In the genomic region with DNA sequence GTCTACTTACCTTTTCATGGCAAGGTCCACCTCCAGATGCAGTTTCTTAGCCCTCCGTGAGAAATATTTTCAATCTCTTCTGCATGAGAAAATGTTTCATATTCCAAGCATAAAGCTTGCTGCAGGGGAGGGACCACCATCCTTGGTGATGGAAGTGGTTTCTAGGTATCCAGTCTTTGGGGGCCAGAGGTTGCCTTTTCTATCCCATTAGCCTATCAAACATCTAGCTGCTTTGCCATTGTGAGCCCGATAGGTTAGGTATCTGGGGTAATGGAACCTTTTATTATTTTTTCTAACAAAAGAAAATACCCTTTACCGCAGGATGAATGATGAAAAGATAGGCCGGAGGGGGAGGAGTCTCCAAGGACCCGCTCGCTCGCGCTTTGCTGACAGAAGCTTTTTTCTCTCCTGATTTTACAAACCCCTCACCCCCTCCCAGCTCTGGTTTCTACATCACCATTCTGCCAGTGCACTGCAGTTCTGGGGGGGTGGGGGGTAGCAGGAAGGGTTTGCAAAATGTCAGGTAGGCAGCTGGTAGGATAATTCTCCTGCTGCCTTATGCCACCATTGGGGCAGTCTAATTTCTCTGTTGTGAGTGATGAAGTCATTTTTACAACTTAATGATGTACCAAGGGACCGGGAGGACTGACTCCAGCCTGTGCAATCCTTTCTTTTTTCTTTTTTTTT, we compare ENCODE assay signal across 20 mouse cellular contexts. TPM values are rescaled to one million over a fixed set of nuclear protein-coding genes. Genes with fewer than 3 reads are reported as not detected.
A peak's percentile ranks its signal among the peaks of the same experiment; 100 is the strongest.
DNase-seq lines count a peak whose midpoint lies in the region; ATAC-seq lines count a peak whose summit lies in the region.
"Had no signal": no experiment of that assay in that cellular context is flagged by ENCODE, and none has a peak within 500 bp of the region (broad histone marks: within the 10 kb centered on the region; RNA-seq: fewer than 3 reads in every experiment).

No protein-coding gene starts in this region.

- no peaks in the 10 kb centered on the region for H3K9me3 ChIP-seq in forebrain, embryonic 12.5 days
- H3K9me3 ChIP-seq in hindbrain, embryonic 14.5 days (ENCODE audit: control insufficient read depth, low read length) = no peaks in the 10 kb centered on the region
- H3K9me3 ChIP-seq in neural tube, embryonic 12.5 days = no peaks in the 10 kb centered on the region
- no peaks in the 10 kb centered on the region for H3K9me3 ChIP-seq in heart, embryonic 10.5 days
- H3K9me3 ChIP-seq: limb, embryonic 10.5 days; liver, embryonic 13.5 days had no signal

- H3K27me3 ChIP-seq in forebrain, embryonic 12.5 days = peaks cover 24% of the 10 kb centered on the region
- H3K27me3 ChIP-seq in hindbrain, embryonic 14.5 days (ENCODE audit: control insufficient read depth, insufficient read depth, low read length) = peaks cover 19% of the 10 kb centered on the region; the same call in 1 of the 2 replicates
- H3K27me3 ChIP-seq in neural tube, embryonic 12.5 days (replicated peaks) = peaks cover 19% of the 10 kb centered on the region
- H3K27me3 ChIP-seq in heart, embryonic 10.5 days (ENCODE audit: insufficient read depth, poor library complexity, severe bottlenecking) = peaks cover 40% of the 10 kb centered on the region

- peak overlapping the region; percentile 38 for H3K4me2 ChIP-seq in forebrain, embryonic 12.5 days
- peak overlapping the region; percentile 50 for H3K4me2 ChIP-seq in hindbrain, embryonic 14.5 days (replicated peaks)
- peak overlapping the region; percentile 32 for H3K4me2 ChIP-seq in neural tube, embryonic 12.5 days (replicated peaks)
- H3K4me2 ChIP-seq: heart, embryonic 11.5 days; liver, embryonic 13.5 days had no signal

- H3K9ac ChIP-seq in forebrain, embryonic 12.5 days = no peak overlapping the region
- peak overlapping the region; percentile 64 for H3K9ac ChIP-seq in hindbrain, embryonic 14.5 days
- H3K9ac ChIP-seq in neural tube, embryonic 12.5 days = peak overlapping the region; percentile 33; the same call in 1 of the 2 replicates
- H3K9ac ChIP-seq: liver, embryonic 13.5 days had no signal

- H3K4me1 ChIP-seq in forebrain, embryonic 12.5 days = peaks cover 9% of the 10 kb centered on the region
- H3K4me1 ChIP-seq in hindbrain, embryonic 14.5 days (replicated peaks; ENCODE audit: control insufficient read depth, insufficient read depth, low read length) = peaks cover 7% of the 10 kb centered on the region; the same call in 1 of the 2 replicates
- no peaks in the 10 kb centered on the region for H3K4me1 ChIP-seq in neural tube, embryonic 12.5 days
- no peaks in the 10 kb centered on the region for H3K4me1 ChIP-seq in heart, embryonic 10.5 days
- H3K4me1 ChIP-seq: limb, embryonic 10.5 days; liver, embryonic 13.5 days had no signal

- WGBS in forebrain, embryonic 12.5 days = 3% methylated on average over 9 of the region's 9 CpGs
- WGBS in hindbrain, embryonic 14.5 days = 5% methylated on average over 9 of the region's 9 CpGs
- 5% methylated on average over 9 of the region's 9 CpGs for WGBS in neural tube, embryonic 12.5 days
- 6% methylated on average over 9 of the region's 9 CpGs for WGBS in heart, embryonic 10.5 days

- peak; percentile 27 for DNase-seq in embryo, embryonic 10.5 days (ENCODE audit: low spot score)
- no peak for DNase-seq in embryo, embryonic 10 days (ENCODE audit: low spot score)
- peak; percentile 54 for DNase-seq in hindbrain, embryonic 14.5 days (ENCODE audit: low spot score)
- no peak for DNase-seq in heart, embryonic 10.5 days (ENCODE audit: low spot score)
- DNase-seq in frontal cortex, postnatal 14 days (ENCODE audit: low spot score in 2 of 2) = no peak
- DNase-seq: cerebellum, adult 9-10 months; kidney, adult 8-10 months; liver, embryonic 13.5 days; lung, postnatal 10 days; right cerebral cortex, postnatal 4 days had no signal

- peak; percentile 79 for ATAC-seq in forebrain, embryonic 12.5 days (ENCODE audit: low FRiP score)
- peak; percentile 86 for ATAC-seq in hindbrain, embryonic 14.5 days (ENCODE audit: low FRiP score)
- ATAC-seq in neural tube, embryonic 12.5 days (ENCODE audit: low FRiP score, low read depth) = peak; percentile 93
- no peak for ATAC-seq in erythroid progenitor cell, adult 5-6 weeks (replicated peaks; ENCODE audit: low FRiP score, poor library complexity, severe bottlenecking)
- ATAC-seq: Patski had no signal

- H3K27ac ChIP-seq in forebrain, embryonic 12.5 days = peak overlapping the region; percentile 63
- H3K27ac ChIP-seq in hindbrain, embryonic 14.5 days = peak overlapping the region; percentile 90
- 0 out of 2 replicates have a peak overlapping the region, but pooled peaks have one; percentile 32 for H3K27ac ChIP-seq in neural tube, embryonic 12.5 days
- H3K27ac ChIP-seq in heart, embryonic 10.5 days = no peak overlapping the region
- H3K27ac ChIP-seq: limb, embryonic 10.5 days; liver, embryonic 13.5 days had no signal

- no peaks in the 10 kb centered on the region for H3K36me3 ChIP-seq in forebrain, embryonic 12.5 days (replicated peaks)
- no peaks in the 10 kb centered on the region for H3K36me3 ChIP-seq in hindbrain, embryonic 14.5 days (replicated peaks; ENCODE audit: control insufficient read depth, insufficient read depth)
- no peaks in the 10 kb centered on the region for H3K36me3 ChIP-seq in neural tube, embryonic 12.5 days
- no peaks in the 10 kb centered on the region for H3K36me3 ChIP-seq in heart, embryonic 10.5 days
- H3K36me3 ChIP-seq: limb, embryonic 10.5 days; liver, embryonic 13.5 days had no signal

- H3K4me3 ChIP-seq in forebrain, embryonic 12.5 days (replicated peaks) = 0 out of 2 replicates have a peak overlapping the region, but pooled peaks have one; percentile 2
- peak overlapping the region; percentile 24 for H3K4me3 ChIP-seq in hindbrain, embryonic 14.5 days (replicated peaks; ENCODE audit: low read length)
- H3K4me3 ChIP-seq in neural tube, embryonic 12.5 days = no peak overlapping the region
- no peak overlapping the region for H3K4me3 ChIP-seq in heart, embryonic 10.5 days
- H3K4me3 ChIP-seq: limb, embryonic 10.5 days; liver, embryonic 13.5 days had no signal

RNA-seq across cellular contexts. Expression of a gene that starts 10.9 kb away (rescaled TPM):
- 38.4 and 39.4 TPM in 2 replicates for polyA plus RNA-seq in forebrain, embryonic 12.5 days (2016; fragmentation: Nextera tagmentation; extraction: Ambion mirVana)
- 111 and 133 TPM in 2 replicates for polyA plus RNA-seq in hindbrain, embryonic 14.5 days (2014; fragmentation: Nextera tagmentation; extraction: Ambion mirVana)
- polyA plus RNA-seq in neural tube, embryonic 12.5 days (2016; fragmentation: Nextera tagmentation; extraction: Ambion mirVana) = 49.9 and 52.7 TPM in 2 replicates
- polyA plus RNA-seq in heart, embryonic 10.5 days (2016; fragmentation: Nextera tagmentation; extraction: Ambion mirVana) = not detected in 2 replicates
- not detected in 2 replicates for total RNA-seq in erythroid progenitor cell, adult 5-6 weeks (2015; ENCODE audit: low replicate concordance)
- total RNA-seq in erythroid progenitor cell, adult 5-6 weeks (2017; ENCODE audit: low replicate concordance) = not detected in 2 replicates
- total RNA-seq: gastrocnemius, adult 8-10 months; hematopoietic stem cell, adult 5-6 weeks had no signal
- polyA plus RNA-seq: heart, embryonic 11.5 days; large intestine, adult 2 months; limb, embryonic 10.5 days; Patski; stomach, embryonic 14.5 days had no signal

Comparison
In these comparisons a context has a peak if more than half of its experiments do, and no peak if none do; other contexts are left out.
1. DNase-seq: peak in embryo, embryonic 10.5 days (single experiment) and hindbrain, embryonic 14.5 days (single experiment); none in embryo, embryonic 10 days (single experiment), heart, embryonic 10.5 days (single experiment) and frontal cortex, postnatal 14 days (0 of 2).
2. H3K4me3 ChIP-seq: peak in forebrain, embryonic 12.5 days (single experiment) and hindbrain, embryonic 14.5 days (single experiment); none in neural tube, embryonic 12.5 days (single experiment) and heart, embryonic 10.5 days (single experiment).
3. RNA of a gene that starts 10.9 kb away (polyA plus RNA-seq): 111 to 133 TPM in hindbrain, embryonic 14.5 days, 49.9 to 52.7 TPM in neural tube, embryonic 12.5 days and 38.4 to 39.4 TPM in forebrain, embryonic 12.5 days; not detected in heart, embryonic 10.5 days; every median in the first group is over 10 times any median in the second.
4. Peak in every context shown above with its lines, with median percentiles within 50 percentile points of each other: H3K4me2 ChIP-seq.